Mouse (Mus musculus) bone marrow, adult 2 months (tissue): Measurements from ENCODE around the gene Ldhc.

Experiments used
- CTCF ChIP-seq: fragments of 200-500 bp; IDR thresholded peaks from 2 replicates; pipeline ENCODE4 v1.5.1; 2011; ENCODE audit warnings: low read length, control low read depth; ENCODE audit not compliant: control insufficient read depth, insufficient read depth
- POLR2A ChIP-seq: fragments of 200-500 bp; IDR thresholded peaks from 2 replicates; pipeline ENCODE4 v1.6.1; 2011; ENCODE audit warnings: low read depth, mild to moderate bottlenecking, control low read depth, low read length, borderline replicate concordance; ENCODE audit not compliant: control insufficient read depth

GRCm38 (mm10) chr7:46916376-46916775 is 55.4 kb downstream of the Ldhc start:
- TF ChIP-seq CTCF (no peak), POLR2A (no peak)
